Mouse (Mus musculus): ENCODE data around the gene Gper1. TPM values are rescaled to one million over a fixed set of nuclear protein-coding genes. Genes with fewer than 3 reads are reported as not detected.
"Not testable (repeated sequence)": the region's sequence is repeated elsewhere in the genome, so short reads cannot be mapped to it uniquely, and the experiment has no call there.

Gper1 gene
- polyA plus RNA-seq, 1 experiment from 2014 or later, result 0.77 TPM

DNA sequence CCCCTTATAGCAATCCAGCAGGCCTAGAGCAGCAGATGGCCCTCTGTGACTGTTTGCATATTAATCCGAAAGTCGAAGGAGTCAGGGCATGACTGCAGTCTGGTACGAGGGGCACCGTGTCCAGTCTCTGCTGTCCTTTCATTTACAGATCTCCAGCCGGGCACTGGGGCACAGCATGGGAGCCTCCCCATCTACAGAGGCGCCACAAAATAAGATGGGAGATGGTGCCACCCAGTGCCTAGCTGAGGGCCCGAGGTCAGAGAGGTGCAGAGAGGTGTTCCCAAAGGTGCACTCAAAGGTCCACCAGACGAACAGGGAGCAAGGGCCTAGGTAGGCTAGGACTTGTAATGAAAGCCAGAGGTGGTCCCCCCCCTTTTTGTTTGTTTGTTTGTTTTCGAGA lies 39.7 kb upstream of the Gper1 start:
- Histone ChIP-seq H3K4me3 (no peak overlapping the region), H3K36me3 (no peaks in the 10 kb centered on the region), H3K9me3 (replicated peaks) (no peaks in the 10 kb centered on the region), H3K27me3 (ENCODE audit: low read depth, poor library complexity, severe bottlenecking) (0 out of 2 replicates have a peak, but pooled peaks cover 5% of the 10 kb centered on the region), H3K27ac (replicated peaks) (peak overlapping the region; percentile 70), H3K4me1 (peaks cover 58% of the 10 kb centered on the region)
- no peak for DNase-seq (ENCODE audit: low spot score)
- 81% methylated on average over 9 of the region's 9 CpGs for WGBS

DNA sequence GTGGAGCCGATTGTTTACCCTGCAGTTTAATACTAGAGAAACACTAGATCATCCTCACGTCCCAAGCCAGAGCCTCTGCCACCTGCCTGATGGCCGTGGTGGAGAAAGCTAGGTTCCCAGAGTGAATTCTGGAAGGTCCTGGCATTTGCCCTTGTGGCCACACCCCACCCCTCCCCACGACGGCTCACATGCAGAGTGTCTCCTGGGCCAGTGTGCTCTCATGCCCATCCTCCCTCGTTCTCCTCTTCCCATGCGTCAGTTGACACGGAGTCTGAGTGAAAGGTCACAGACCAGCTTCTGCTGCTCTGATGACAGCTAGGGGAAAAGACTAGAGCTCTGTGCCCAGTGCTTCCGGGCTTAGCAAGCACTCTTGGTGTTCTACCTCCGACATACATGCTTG lies 38.4 kb upstream of the Gper1 start:
- Histone ChIP-seq H3K9me3 (replicated peaks) (no peaks in the 10 kb centered on the region), H3K4me1 (peaks cover 58% of the 10 kb centered on the region), H3K27me3 (ENCODE audit: low read depth, poor library complexity, severe bottlenecking) (0 out of 2 replicates have a peak, but pooled peaks cover 5% of the 10 kb centered on the region), H3K27ac (replicated peaks) (0 out of 2 replicates have a peak overlapping the region, but pooled peaks have one; percentile 39), H3K36me3 (no peaks in the 10 kb centered on the region), H3K4me3 (no peak overlapping the region)
- no peak for DNase-seq (ENCODE audit: low spot score)
- 81% methylated on average over 10 of the region's 10 CpGs for WGBS

DNA sequence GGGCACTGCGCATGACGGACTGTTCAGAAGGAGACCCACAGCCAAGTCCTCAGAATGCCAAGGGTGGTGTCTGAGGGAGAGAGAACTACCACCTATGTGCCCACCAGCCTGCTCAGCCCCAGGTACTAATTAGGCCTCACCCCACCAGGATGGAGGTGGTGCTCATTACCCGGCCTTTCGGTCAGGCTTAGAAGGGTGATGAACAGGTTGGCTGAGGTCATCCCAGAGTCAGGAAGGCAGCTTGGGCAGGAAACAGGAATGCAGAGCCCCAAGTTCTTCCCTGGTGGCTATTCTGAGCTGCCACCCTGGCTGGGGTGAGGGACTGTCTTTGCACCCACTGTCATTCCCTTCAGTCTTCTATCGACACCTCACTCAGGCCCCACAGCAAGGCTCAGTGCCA lies 36.9 kb upstream of the Gper1 start:
- WGBS, result 91% methylated on average over 5 of the region's 5 CpGs
- H3K4me1 ChIP-seq, result peaks cover 49% of the 10 kb centered on the region

DNA sequence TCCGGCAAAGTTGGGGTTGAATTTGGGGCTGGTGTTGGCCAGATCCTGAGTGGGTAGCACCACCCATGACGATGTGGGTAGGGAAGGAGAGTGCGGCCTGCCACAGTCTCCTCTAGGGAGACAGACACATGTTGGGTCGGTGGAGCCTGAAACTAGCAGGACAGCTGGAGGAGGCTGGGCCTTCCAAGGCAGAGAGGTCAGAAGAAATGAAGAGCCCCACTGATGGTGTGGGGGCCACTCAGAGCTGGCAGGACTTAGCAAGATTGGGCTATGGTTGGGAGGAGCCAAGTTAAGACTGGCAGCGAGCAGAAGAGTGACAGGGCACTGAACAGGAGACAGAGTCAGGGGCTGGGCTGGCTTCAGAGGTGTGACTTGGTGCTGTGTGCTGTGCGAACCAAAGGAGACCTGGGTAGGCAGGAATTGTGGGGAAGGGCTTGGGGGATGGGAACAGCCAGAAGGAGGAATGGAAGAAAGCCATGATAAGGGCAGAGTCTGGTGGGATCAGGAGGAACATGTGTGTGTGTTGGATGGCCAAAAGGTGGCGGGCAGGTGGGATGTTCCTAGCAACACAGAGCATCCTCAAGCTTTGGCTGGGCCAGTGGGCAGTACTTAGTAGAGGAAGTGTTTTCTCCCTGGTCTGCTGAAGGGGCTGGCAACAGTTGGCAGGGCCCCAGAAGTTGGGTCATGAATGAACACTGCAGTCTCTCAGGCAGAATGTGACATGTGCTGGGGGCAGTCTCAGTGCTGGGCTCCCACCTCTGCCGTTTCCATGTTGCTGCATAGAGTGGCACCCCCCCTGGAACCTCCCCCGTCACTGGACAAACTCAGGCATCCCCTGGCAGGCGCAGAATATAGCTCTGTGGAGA lies 35.4 kb upstream of the Gper1 start:
- no peak for DNase-seq (ENCODE audit: low spot score)
- H3K27ac ChIP-seq (replicated peaks), result peak overlapping the region; percentile 38; the same call in 1 of the 2 replicates
- WGBS, result 89% methylated on average over 10 of the region's 10 CpGs
- H3K36me3 ChIP-seq, result 0 out of 2 replicates have a peak, but pooled peaks cover 1% of the 10 kb centered on the region
- H3K27me3 ChIP-seq (ENCODE audit: low read depth, poor library complexity, severe bottlenecking), result no peaks in the 10 kb centered on the region
- H3K4me3 ChIP-seq, result no peak overlapping the region
- no peaks in the 10 kb centered on the region for H3K9me3 ChIP-seq (replicated peaks)
- H3K4me1 ChIP-seq, result peaks cover 41% of the 10 kb centered on the region

More for the DNA sequence above, 36.9 kb upstream of the Gper1 start:
- no peaks in the 10 kb centered on the region for H3K9me3 ChIP-seq (replicated peaks)
- DNase-seq (ENCODE audit: low spot score), result no peak
- H3K4me3 ChIP-seq, result no peak overlapping the region
- H3K36me3 ChIP-seq, result no peaks in the 10 kb centered on the region
- H3K27me3 ChIP-seq (ENCODE audit: low read depth, poor library complexity, severe bottlenecking), result 0 out of 2 replicates have a peak, but pooled peaks cover 5% of the 10 kb centered on the region
- H3K27ac ChIP-seq (replicated peaks), result 0 out of 2 replicates have a peak overlapping the region, but pooled peaks have one; percentile 6

DNA sequence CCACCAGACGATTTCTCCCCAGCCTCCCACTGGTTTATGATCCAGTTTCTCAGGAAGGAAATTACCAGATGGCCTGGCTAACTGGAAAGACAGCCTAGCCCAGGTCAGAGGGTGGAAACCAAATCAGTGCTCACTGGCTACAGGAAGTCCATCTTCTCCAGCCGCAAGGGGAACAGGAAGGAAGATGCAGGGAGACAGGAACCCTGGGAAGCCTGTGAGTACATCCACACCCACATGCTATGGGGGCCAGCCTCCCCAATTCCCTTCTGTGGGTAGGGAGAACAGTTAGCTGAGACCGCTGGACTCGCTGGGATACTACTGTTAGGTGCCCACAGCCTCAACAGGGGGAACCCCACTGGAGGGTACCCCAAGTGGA lies 34.8 kb upstream of the Gper1 start:
- H3K4me3 ChIP-seq, result no peak overlapping the region
- H3K36me3 ChIP-seq, result peaks cover 4% of the 10 kb centered on the region; the same call in 1 of the 2 replicates
- peaks cover 35% of the 10 kb centered on the region for H3K4me1 ChIP-seq
- no peak for DNase-seq (ENCODE audit: low spot score)
- WGBS, result 89% methylated on average over 4 of the region's 4 CpGs
- no peaks in the 10 kb centered on the region for H3K9me3 ChIP-seq (replicated peaks)
- no peaks in the 10 kb centered on the region for H3K27me3 ChIP-seq (ENCODE audit: low read depth, poor library complexity, severe bottlenecking)
- H3K27ac ChIP-seq (replicated peaks), result peak overlapping the region; percentile 59; the same call in 1 of the 2 replicates

DNA sequence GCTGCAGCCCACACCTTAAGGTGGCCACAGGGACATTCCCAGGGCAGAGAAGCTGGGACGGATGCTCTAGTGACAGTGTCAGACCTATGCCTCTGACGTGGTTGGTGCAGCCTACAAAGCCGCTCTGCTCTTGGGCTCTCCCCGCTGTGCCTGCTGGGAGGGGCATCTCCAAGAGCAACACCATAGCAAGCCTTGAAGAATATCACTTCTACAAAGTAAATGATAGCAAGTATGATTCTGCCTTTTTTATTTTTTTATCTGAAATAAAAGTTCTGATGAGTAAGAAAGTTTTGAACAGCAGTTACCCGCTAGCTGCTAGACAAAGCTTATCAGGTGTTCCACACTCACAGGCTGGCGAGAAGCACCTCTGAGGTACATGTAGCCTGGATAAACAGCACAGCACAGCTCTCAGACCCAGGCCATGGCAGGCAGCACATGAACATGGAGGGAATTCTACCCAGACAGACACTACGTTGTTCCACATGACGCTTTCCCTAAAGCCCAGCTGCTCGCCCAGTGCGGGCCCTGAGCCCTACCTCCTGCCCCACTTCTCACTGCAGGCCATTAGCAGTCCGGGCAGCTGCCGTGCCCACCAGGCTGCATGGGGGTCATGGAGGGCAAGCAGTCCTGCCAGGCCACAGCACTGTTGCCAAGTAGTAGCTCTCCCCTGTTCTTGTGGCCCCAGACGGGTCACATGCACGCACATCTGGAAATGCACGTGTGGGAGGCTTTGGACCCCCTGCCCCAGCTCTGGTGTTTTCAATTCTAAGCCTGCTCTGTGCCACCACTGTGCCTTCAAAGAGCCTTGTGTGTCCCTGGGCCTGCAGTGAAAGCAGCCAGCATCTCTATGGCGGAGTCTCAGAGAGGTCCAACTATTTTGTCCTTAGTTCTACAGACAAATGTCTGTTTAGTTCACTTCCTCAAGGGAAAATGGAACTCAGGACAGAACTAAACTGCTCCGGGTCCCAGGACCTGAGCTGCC lies 34.0 kb upstream of the Gper1 start:
- H3K27me3 ChIP-seq (ENCODE audit: low read depth, poor library complexity, severe bottlenecking), result no peaks in the 10 kb centered on the region
- H3K4me3 ChIP-seq, result 0 out of 2 replicates have a peak overlapping the region, but pooled peaks have one; percentile 2
- H3K9me3 ChIP-seq (replicated peaks), result no peaks in the 10 kb centered on the region
- DNase-seq (ENCODE audit: low spot score), result no peak
- peaks cover 4% of the 10 kb centered on the region; the same call in 1 of the 2 replicates for H3K36me3 ChIP-seq
- peak overlapping the region; percentile 65 for H3K27ac ChIP-seq (replicated peaks)
- peaks cover 32% of the 10 kb centered on the region for H3K4me1 ChIP-seq
- 83% methylated on average over 17 of the region's 17 CpGs for WGBS

DNA sequence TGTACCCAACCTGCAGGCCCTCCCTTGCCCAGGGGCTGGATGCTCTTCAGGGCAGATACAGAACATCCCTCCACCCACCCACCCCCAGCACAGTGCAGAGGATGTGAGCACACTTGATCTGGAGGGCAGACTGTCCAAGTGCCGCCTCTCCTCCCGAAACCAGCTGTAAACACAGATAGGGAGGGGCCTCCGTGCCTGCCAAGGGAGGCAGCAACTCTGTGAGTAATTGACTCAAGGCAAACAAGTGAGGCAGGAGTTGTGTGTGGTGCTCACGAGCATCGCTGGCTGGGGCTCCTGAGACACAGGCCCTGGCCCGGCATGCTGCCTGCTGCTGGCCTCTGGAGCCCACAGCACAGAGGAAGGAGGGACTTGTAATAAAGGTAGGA lies 33.3 kb upstream of the Gper1 start:
- no peak for DNase-seq (ENCODE audit: low spot score)
- WGBS, result 66% methylated on average over 6 of the region's 6 CpGs
- Histone ChIP-seq H3K36me3 (peaks cover 4% of the 10 kb centered on the region; the same call in 1 of the 2 replicates), H3K27ac (replicated peaks) (peak overlapping the region; percentile 65), H3K9me3 (replicated peaks) (no peaks in the 10 kb centered on the region), H3K4me1 (peaks cover 31% of the 10 kb centered on the region), H3K27me3 (ENCODE audit: low read depth, poor library complexity, severe bottlenecking) (no peaks in the 10 kb centered on the region), H3K4me3 (no peak overlapping the region)

DNA sequence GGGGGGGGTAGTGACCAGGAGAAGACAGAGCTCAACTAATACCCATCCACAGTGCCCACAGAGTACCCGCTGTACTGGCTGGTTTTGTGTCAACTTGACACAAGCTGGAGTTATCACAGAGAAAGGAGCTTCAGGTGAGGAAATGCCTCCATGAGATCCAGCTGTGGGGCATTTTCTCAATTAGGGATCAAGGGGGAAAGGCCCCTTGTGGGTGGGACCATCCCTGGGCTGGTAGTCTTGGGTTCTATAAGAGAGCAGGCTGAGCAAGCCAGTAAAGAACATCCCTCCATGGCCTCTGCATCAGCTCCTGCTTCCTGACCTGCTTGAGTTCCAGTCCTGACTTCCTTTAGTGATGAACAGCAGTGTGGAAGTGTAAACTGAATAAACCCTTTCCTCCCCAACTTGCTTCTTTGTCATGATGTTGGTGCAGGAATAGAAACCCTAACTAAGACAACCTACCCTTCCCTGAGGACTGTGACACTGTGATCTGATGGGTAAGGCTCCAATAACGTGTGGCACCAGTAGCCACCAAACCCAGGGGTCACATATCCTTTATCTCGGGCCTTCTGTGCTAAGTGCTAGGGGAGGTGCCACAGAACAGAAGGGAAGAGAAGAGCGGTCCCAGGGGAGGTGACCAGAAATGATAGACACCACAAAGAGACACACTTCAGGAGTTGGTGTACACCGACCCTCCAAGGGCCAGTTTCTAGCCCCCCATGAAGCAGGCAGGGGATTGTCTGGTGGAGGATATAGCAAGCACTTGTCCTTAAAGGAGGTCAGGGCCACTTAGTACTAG lies 32.4 kb upstream of the Gper1 start:
- WGBS, result 77% methylated on average over 5 of the region's 5 CpGs
- H3K9me3 ChIP-seq (replicated peaks); H3K4me3 ChIP-seq; H3K36me3 ChIP-seq; H3K27me3 ChIP-seq (ENCODE audit: low read depth, poor library complexity, severe bottlenecking); DNase-seq (ENCODE audit: low spot score); H3K27ac ChIP-seq (replicated peaks): not testable (repeated sequence)
- H3K4me1 ChIP-seq, result peaks cover 32% of the 10 kb centered on the region

DNA sequence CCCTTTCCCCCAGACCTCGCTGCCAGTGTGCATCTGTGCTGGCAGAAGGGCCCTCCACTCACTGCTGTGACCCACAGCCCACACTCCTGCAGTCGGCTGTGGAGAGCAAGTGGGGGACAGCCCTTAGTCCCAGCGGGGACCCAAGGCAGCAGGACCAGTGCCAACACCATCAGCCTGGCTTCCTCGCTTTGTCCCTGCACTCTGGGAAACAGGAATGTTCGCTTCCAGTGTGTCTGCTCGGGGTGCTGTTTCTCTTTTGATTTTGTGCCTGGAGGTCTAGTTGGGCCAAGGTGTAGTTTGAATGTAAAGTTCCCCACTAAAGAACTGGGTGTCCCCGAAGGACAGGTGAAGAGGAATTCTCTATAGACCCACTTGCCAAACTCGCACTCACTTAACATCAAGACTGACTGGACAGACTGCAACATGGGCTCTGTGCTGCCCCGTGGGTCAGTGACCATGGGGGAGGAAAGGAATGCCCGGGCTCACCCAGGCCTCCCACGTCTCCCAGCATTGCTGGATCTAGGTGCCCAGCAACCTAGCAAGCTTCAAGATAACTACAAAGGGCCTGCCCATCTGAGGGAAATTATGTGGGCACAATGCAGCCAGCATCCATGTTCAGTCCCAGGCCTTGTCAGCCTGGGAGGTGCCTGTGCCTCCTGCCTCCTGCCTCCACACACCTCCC lies 31.5 kb upstream of the Gper1 start:
- peaks cover 29% of the 10 kb centered on the region for H3K4me1 ChIP-seq
- WGBS, result 84% methylated on average over 11 of the region's 11 CpGs
- no peak overlapping the region for H3K4me3 ChIP-seq

DNA sequence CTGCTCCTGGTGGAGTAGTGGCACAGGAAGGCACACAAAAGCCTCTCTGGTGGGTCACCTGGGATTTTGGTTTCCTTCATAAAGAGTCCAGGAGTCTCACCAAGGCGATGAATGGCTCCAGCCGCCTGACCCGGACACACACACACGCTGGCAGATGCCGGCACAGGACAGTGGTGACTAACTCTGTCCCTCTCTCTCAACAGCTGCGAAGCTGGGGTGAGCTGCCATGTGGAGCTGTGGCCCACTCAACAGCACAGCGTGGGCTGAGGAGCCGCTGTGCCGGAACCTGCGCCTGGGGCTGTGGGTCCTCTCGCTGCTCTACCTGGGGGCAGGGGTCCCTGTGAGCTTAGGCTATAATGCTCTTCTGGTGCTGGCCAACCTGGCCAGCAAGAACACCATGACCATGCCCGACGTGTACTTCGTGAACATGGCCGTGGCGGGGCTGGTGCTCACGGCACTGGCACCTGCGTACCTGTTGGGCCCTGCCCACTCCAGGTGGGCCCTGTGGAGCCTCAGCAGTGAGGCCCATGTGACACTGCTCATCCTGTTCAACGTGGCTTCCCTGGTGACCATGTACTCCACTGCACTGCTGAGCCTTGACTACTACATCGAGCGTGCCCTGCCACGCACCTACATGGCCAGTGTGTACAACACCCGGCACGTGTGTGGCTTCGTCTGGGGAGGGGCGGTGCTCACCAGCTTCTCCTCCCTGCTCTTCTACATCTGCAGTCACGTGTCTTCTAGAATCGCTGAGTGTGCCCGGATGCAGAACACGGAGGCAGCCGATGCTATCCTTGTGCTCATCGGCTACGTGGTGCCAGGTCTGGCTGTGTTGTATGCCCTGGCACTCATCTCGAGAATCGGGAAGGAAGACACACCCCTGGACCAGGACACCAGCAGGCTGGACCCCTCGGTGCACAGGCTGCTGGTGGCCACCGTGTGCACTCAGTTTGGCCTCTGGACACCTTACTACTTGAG lies 30.4 kb upstream of the Gper1 start:
- Histone ChIP-seq H3K27me3 (ENCODE audit: low read depth, poor library complexity, severe bottlenecking) (no peaks in the 10 kb centered on the region), H3K27ac (replicated peaks) (no peak overlapping the region), H3K4me3 (no peak overlapping the region), H3K4me1 (peaks cover 29% of the 10 kb centered on the region), H3K36me3 (peaks cover 4% of the 10 kb centered on the region; the same call in 1 of the 2 replicates), H3K9me3 (replicated peaks) (no peaks in the 10 kb centered on the region)
- 95% methylated on average over 37 of the region's 37 CpGs for WGBS
- DNase-seq (ENCODE audit: low spot score), result no peak

More for the DNA sequence above, 31.5 kb upstream of the Gper1 start:
- Histone ChIP-seq H3K27ac (replicated peaks) (no peak overlapping the region), H3K36me3 (peaks cover 4% of the 10 kb centered on the region; the same call in 1 of the 2 replicates), H3K9me3 (replicated peaks) (no peaks in the 10 kb centered on the region), H3K27me3 (ENCODE audit: low read depth, poor library complexity, severe bottlenecking) (no peaks in the 10 kb centered on the region)
- DNase-seq (ENCODE audit: low spot score), result no peak

All from midbrain, embryonic 10.5 days (tissue).